Mouse (Mus musculus): ENCODE results near the gene Gpc1. TPM values are rescaled to one million over a fixed set of nuclear protein-coding genes. Genes with fewer than 3 reads are reported as not detected.

The Gpc1 gene
- 100 to 1,000 TPM; 160 to 188 TPM for total RNA-seq (2021)

DNA sequence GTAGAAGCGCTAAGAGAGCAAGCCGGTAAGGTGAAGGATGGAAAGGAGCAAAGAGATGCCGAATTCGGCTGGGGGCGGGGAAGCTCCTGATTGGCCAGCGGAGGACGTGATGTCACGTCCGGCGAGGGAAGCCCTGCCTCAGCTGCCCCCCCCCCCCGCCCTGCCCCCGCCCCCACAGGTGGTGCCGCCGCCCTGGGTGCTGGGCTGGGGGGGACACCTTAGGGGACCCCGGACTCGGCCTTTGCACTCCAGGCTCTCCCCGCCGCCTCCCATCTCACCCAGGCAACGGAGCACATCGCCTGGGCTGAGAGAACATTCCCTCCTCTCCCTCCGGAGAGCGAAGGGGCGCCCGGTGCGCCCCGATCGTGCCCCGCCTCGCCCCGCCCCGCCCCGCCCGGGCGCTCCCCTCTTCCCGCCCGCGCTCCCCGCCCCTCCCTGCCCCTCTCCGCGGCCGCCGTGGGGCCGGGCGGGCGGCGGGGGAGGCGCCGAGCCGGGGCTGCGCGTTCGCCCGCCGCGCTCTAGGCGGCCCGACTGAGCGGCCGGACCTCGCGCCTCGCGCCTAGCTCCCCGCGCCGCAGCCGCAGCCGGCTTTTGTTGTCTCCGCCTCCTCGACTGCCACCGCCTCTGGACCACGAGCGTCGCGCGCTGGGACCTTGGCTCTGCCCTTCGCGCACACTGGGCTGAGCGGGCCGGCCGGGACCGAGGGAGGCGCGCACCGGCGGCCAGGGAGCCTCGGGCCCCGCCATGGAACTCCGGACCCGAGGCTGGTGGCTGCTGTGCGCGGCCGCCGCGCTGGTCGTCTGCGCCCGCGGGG lies at the start of gene Gpc1:
TSS of gene Gpc1 (plus strand) at position 458 of the 814 bp plus-strand sequence.
- DNase-seq, result peak; percentile 92
- intact Hi-C loops (cut with DNase I), result loop anchor here (5.0 kb wide), 2 partner anchors 184 to 309 kb away; partner anchors contain the start of gene Otos

DNA sequence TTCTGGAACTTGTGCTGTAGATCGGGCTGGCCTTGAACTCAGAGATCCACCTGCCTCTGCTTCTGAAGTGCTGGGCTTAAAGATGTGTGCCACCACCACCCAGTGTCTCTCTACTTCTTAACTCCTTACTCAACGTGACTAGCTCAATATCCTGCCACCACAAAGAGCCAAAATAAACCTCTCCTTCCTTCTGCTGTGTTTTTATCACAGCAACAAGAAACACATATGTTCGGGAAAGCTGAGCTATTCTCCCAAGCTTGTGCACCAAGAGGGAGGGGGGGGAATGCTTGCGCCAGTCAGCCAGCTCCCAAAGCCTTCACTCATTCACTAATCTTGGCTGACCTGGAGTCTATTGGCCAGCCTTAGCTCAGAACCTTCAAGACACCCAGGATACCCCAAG lies 49.6 kb upstream of the Gpc1 start:
- no peak for DNase-seq
- intact Hi-C loops (cut with DNase I), result no loop called here

DNA sequence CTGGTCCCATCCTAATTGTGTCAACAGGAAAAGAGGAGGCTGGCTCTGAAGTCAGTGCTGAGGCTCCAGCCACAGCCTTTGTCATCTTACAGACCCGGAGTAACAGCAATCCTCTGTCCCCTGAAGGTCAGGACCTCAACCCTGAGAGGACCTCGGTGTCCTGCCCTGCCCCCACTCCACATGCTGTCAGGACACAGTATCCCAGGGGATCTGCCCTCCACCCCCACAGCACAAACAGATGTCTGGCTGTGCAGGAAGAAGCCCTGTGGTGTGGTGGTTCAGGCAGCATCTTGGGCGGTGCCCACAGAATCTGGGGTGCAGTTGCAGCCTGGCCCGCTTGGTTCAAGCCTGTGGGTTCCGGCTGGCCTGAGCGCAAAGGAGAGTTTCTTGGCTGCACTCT lies 48.9 kb upstream of the Gpc1 start:
- DNase-seq, result no peak
- intact Hi-C loops (cut with DNase I), result no loop called here

DNA sequence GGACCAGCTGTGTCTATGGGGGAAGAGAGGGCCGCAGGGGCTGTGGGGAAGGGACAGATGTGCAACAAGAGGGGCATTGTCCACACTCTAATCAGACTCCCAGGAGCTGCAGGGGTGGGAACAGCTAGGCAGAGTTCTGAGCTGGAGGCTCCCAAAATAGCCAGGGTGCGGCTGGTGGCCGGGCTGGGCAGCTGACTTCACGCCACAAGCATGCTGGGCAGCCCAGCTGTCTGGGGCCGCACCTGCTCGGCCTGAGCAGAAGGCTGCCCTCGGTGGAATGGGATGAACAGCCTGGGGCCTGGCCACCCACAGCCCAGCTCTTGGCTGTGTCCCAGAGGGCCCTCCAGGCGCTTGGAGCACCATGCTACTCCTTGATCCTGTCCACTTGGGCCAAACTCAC lies 44.2 kb upstream of the Gpc1 start:
- intact Hi-C loops (cut with DNase I), result no loop called here
- DNase-seq, result peak; percentile 79

DNA sequence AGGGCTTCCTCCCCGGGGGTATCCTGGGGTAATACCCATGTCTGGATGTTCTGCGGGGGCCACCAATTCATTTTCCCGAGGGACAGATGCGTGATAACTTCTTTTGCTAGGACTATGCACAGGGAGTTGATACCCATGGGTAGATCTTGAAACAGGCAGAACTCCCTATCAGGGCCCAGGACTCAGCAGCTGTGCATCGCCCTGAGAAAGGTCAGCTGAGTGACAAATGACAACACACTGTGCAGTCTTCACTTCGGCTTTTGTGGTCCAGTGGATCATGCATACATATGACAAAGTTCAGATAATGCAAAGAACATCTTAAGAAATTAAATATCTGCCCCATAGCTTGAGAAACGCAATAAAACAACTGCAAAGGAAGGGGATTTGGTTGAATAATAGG lies 43.4 kb upstream of the Gpc1 start:
- no peak for DNase-seq
- intact Hi-C loops (cut with DNase I), result no loop called here

DNA sequence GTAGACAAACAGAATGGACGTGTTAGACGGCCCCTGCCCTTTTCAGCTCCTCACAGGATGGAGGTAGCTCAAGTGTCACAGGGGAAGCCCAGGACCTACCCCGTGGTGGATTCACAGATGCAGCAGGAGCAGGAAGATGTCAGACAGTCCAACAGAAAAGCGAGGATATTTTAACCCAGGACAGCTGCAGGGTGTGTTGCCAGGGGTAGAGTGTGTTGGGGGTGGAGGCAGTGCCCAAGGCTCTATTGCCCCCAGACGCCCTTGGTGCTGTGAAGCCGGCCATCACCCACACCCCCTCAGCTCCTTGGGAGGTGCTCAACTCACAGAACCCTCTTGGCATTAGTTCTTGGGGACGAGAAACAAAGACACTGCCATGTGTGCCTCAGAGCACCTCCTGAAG lies 40.8 kb upstream of the Gpc1 start:
- no peak for DNase-seq
- intact Hi-C loops (cut with DNase I), result no loop called here

DNA sequence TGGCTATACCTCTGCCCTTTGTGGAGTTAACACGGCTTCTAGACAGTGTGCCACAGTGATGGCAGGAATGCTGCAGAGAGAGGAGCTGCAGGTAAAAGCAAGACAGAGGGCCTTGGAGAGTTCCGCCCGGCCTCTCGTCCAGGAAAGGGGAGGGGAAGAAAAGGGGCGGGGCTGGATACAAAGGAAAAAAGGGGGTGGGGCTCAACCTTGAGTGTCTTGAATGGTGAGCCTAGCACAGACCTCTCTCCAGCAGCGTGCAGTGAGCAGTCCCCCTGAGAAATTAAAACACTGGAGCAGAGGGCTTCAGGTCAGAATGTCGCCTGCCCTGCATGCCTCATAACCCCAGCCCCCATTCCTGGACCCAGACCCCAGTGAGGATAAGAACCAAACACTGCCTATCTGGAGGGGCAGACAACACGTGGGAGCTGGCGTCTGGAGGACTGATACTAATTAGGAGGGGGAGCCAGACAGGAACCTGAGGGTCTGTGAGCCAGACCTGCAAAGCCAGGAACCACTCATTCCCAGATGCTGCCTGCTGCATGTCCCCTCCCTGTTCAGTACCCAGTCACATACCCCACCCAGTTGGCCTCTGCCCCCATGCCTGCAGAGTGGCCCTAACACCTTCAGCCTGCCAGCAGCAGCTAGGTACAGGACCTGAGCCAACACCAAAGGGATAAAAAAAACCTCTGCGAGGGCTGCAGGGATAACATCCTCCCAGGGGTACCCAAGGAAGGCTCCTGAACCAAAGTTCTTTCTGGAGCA lies 40.2 kb upstream of the Gpc1 start:
- DNase-seq, result no peak
- intact Hi-C loops (cut with DNase I), result no loop called here

DNA sequence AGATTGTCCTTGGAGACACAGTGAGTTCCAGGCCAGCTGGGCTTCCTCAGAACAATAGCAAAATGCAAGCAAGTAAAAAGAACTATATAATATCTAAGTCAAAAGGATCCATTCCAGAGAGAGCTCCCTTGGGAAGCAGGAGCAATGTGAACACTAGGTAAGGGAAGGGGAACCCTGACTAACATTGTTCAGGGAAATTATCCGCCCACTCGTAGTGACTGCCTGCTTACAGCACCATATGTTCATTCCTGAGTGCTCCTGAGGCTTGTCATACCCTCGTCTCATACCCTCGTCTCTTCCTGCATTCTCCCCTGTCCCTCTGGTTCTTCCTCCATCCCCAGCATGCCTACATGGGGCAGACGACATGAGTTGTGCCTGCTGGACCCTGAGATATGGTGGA lies 37.7 kb upstream of the Gpc1 start:
- DNase-seq, result no peak
- intact Hi-C loops (cut with DNase I), result no loop called here

DNA sequence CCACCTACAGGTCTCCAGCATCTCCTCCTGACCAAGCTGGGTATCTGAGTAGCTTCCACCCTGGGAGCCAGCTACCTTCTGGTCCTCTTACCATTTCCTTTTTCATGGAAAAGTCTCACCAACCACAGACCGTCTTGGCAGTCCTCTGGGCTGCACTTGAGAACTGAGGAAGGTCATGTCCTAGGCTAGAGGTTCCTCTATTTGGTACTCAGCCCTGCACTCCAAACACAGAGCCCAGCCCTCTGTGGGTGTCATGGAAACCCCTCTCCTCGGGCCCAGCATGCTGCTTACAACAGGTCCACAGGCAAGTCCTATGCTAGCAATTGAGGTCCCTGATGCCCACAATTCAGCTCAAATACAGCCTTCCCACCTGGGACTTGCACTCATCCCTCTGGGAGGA lies 33.0 kb upstream of the Gpc1 start:
- DNase-seq, result no peak
- intact Hi-C loops (cut with DNase I), result no loop called here

DNA sequence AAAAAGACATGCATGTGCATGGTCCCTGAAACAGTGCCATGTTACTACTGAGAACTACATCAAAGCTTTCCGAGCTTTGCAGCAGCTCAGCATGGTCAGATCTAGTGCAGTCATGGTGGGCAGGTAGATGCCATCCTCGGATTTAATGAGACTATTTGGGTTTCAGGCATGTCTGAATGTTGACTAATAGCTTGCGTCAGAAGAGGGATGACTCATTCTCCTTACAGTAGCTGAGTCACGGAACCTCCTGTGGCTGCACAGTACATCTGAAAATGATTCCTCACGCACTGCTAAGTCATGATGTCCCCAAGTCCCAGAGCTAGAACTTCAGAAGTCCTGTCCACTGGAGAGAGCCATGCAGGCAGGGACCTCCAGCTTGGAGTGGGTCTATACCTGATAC lies 31.8 kb upstream of the Gpc1 start:
- intact Hi-C loops (cut with DNase I), result no loop called here
- no peak for DNase-seq

DNA sequence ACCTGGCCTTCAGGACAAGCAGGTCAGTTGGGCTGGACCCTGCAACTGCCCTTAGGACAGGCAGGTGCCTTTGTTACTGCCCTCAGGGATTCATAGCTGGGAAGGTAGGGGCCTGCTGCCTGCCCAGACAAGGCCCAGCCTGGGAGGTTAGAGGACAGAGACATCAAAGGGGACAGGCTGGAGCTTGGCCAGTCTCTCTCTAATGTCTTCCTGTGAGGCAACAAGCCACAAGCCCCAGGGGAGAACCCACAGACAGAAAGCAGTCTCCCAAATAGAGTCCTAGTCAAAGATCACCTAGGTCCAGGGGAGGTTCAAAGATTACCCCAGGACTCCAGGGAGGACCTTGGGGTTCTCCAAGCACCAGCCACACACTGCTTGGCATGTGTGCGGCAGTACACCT lies 29.1 kb upstream of the Gpc1 start:
- intact Hi-C loops (cut with DNase I), result no loop called here
- DNase-seq, result no peak

DNA sequence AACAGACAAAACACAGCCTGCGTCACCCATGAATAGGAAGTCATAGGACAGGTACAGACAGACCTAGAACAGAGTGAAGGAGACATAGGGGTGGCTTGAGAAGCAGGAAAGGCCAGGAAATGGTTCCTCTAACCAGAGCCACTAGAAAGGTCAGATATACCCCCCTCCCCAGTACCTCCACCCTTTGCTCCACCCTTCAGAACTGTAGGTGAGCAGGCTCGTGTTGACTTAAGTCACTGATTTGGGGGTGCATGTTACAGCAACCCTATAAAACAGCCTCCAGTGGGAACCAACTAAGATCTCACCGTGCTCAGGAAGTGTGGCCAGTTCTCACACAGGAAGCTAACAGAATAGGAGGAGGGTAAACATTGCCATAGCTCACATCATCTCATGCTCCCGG lies 28.1 kb upstream of the Gpc1 start:
- intact Hi-C loops (cut with DNase I), result no loop called here
- no peak for DNase-seq

DNA sequence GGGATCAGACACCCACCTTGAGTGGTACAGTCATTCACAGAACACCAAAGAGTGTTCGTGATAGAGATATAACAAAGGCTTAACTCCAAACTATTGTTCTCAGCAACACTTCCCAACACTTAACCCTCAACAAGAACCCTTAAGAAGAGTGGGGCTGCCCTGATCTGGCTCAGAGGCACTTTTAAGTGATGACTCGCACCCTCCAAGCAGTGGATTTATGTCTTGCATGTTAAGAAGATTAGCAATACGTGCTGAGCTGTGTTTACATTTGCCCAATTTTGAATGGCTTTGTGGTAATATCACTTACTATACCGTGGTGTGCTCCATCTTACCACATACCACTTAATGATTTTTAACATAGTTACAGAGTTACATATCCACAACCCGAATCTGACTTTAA lies 26.3 kb upstream of the Gpc1 start:
- no peak for DNase-seq
- intact Hi-C loops (cut with DNase I), result no loop called here

DNA sequence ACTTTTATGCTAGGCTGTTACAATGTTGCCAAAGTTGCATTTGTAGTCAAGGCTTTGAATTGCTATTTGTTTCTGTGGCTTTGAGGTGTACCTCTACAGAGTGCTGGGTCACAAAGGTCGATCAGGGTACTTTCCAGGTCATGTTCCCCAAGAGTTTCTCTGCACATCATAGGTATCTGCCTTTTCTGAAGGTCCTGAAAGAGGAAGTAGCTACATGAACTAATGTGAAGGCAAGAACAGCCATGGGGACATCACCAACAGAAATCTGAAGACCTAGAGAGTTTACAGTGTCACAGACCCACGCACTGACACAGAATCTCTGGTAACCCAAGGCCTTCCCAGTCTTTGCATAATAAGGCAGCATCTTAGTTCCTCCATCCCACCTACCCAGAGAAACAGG lies 25.6 kb upstream of the Gpc1 start:
- intact Hi-C loops (cut with DNase I), result no loop called here
- DNase-seq, result no peak

DNA sequence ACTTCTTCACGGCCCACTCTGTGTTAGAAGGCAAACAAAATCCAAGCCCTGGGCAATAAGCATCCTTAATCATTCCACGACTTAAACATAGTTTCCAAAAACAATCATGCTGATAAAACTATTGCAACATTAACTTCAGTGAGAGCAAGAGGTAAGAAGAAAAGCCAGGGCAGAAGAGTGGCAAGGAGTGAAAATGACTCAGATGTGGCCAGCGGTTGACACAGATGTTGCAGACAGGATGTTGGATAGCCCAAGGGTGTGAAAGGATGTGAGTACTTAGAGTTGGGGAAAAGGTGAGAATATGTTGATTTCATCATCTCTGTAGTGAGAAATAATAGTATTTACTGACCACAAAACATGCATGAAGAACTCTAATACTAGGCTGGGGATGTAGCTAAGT lies 24.7 kb upstream of the Gpc1 start:
- intact Hi-C loops (cut with DNase I), result no loop called here
- no peak for DNase-seq

DNA sequence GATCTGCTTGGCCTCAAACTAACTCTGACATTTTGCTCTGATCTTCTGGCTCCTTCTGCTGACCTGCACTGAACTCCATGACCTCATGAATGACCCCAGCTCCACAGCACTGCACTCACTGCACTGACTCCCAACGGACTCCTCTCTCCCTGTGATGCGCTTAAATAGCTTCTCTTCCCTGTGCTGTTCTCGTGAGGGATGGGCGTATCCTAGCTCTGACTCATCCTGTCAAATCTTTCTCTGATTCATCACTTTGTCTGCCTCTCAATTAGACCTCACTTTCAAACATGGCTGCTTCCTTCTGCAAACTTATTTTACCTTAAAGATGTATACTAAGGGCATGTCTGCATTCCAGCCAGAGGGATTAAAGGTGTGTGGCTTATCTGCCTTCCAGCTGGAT lies 21.8 kb upstream of the Gpc1 start:
- no peak for DNase-seq
- intact Hi-C loops (cut with DNase I), result no loop called here

DNA sequence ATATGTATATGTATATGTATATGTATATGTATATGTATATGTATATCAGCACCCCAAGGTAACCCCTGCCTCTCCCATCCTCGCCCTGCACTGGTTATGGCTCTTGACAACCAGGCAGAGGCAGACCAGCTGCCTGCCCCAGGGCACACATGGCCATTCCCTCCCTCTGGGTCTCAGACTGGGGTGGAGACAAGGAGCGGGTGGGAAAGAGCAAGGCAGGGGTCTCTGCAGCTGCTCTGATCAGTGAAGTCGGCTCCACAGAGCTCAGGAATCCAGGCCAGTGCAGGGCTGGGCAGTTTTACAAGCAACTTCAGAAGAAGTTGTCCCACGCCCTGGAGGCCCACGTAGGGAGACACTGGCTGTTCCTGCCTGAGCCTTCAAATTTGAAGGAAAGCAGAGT lies 17.1 kb upstream of the Gpc1 start:
- DNase-seq, result no peak
- intact Hi-C loops (cut with DNase I), result no loop called here

DNA sequence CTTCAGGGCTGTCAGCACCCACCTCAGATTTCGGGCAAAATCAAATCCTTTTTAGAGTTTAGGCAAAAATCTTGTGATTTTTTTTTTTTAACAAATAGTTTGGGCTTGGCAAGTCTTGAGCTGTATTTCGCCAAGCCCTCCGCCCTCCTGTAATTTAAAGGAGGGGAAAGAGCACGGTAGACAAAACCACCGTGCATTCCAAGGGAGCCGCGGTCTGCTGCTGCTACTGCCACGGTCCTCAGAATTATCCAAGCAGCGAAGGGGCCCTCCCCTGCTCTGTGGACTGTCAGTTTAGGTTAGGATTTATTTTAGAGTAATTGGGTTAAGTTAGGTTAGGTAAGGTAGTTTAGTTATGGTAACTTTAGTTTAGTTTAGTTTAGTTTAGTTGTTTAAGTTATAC lies 16.3 kb upstream of the Gpc1 start:
- no peak for DNase-seq
- intact Hi-C loops (cut with DNase I), result no loop called here

DNA sequence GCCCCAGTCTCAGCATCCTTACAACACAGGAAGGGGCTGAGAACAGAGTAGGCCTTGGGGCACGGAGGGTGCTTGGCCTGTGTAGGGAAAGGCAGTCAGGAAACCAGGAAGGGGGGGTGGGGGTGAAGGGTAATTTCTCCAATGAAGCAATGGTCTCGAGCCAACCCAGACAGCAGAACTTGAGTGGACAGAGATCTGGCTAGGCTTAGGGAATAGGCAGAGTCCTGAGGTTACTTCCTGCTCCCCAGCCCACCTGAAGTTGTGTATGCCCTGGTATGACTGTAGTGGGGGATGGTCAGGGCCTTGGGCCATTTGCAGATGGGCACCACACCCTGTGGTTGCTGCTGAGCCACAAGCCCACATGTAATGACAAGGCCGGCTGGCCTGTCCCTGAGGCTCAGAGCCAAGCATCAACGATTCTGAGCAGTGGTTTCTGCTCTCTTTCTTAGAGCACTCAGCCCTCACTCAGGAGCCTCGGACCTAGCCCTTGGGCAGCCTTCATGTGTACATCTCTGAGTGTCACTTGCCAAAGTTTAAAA lies 15.6 kb upstream of the Gpc1 start:
- no peak for DNase-seq
- intact Hi-C loops (cut with DNase I), result no loop called here

DNA sequence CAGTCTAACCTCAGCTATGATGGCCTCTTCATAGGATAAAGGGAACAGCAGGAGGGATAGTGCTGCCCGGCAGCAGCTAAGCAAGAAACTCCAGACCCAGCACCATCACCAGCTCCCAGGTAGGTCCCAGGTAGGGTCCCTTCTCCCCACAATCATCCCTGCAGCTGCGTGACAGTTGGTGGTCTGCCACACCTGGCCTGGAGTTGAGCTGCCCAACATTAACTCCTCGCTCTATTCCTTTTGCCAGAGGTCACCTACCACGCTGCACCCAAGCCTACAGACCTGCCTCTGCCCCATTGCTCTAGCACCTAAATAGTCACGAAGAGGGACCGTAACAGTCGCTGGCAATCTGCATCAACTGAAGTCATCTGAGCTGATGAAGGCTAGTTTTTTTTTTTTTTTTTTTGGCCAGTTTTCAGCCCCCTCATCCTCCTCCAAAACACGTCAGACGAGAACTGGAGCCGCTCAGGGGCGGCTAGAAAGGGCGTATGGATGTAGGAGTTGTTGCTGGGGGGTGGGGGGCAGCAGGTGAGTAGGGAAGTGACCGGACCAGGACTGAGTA lies 738 bp upstream of the Gpc1 start:
- intact Hi-C loops (cut with DNase I), result loop anchor here (5.0 kb wide), 2 partner anchors 183 to 308 kb away; partner anchors contain the start of gene Otos
- no peak for DNase-seq
